Mouse (Mus musculus) granulocyte monocyte progenitor cell, adult 5-6 weeks (primary cell): ENCODE measurements around the gene Nebl. TPM values are rescaled to one million over a fixed set of nuclear protein-coding genes. Genes with fewer than 3 reads are reported as not detected.

ENCODE experiments used
- ATAC-seq: replicated peaks from 2 replicates; pipeline ENCODE4 v1.8.0; 2016; ENCODE audit warnings: mild to moderate bottlenecking, moderate TSS enrichment, inconsistent platforms; ENCODE audit not compliant: poor library complexity, severe bottlenecking
- total RNA-seq, 2 experiments: library from RNA; stranded (forward) in 1 of 2; stranded (reverse) in 1 of 2; fragments of 200-712, 200-1000 nt in 1 of 2; fragments of >200 nt in 1 of 2; fragmentation: Nextera tagmentation in 1 of 2; gene quantifications; 2 replicates each; pipeline ENCODE4 v1.2.3; 2014 to 2017

Nebl gene
- total RNA-seq, 2 experiments from 2014 or later, result 1.4 to 7.9 TPM

- ATAC-seq, result no peak
These were observed 88.5 kb downstream of the Nebl start for GRCm38 (mm10) chr2:17642770-17643169.

DNA sequence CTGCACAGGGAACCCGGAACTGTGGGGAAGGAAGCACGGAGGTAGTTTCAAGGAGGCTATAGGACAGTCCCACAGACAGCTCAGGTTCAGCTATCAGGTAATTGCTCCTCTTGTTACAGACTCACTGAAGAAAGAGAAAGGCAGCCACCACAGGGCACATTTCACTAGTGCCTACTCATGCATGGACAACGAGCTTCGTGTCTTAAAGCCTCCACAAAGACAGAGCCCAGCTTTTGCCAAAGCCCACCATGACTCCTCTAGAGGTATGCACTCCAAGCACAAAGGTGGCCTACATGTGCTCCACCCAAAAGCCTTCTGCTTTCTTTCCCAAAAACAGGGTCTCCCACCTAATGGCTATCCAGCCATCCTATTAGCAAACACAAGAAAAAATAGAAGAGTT, 90.4 kb downstream of the Nebl start:
- ATAC-seq, result no peak

GRCm38 (mm10) chr2:17638631-17639030, 92.6 kb downstream of the Nebl start:
- no peak for ATAC-seq

DNA sequence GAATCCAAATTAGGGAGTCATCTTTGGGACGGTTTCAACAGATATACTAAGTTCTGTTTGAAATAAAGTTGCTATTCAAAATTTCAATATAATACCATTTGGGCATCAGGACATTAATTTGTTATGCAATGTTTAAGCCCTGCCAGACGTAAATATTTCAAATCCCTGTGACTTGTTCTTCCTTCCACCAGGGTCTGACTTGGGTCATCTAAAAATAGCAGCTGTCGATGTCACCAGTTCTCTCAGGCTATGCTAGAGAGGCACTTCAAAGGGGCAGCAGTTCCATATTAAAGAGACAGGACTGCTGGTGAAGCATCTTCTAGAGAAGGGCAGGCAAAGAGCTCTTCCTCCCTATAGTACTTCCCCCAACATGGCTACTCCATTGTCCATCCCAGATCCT, 107.3 kb downstream of the Nebl start:
- no peak for ATAC-seq

GRCm38 (mm10) chr2:17610259-17610658, 121.0 kb downstream of the Nebl start:
- ATAC-seq, result peak; percentile 62

DNA sequence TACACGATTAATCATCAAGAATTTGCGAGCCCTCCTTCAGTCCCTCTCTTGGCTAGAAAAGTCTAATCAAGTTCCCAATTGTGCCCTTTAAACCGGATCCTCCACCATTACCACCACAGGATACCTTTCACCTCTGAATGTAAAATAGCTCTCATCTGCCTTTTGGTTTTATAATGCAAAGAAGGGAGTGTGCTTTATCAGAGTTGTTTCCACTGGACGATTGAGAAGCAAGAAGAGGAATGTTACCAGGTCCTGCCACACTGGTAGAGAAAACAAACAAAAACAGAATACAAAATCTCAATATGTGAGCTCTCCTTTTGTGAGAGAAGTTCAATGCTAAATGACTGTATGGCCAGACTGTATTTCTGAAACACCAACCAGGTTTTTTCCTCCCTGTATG, 127.7 kb downstream of the Nebl start:
- ATAC-seq, result no peak

DNA sequence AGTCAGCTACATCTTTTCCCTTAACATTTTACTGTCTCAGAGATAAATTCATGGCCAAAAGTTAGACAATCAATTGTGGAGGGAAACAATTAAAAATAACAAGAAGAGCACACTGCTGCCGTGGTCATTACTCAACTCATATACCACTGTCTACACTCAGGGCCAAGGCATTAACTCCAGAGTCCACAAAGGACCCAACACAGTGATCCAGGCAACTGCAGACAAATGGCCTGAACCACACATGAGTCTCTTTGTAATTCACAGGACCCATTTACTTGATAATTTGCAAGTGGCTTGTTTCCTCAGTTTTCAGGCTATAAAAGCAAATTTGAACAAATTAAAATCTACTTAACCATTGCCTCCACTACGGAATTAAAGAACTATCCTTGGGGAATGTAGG, 130.6 kb downstream of the Nebl start:
- no peak for ATAC-seq

DNA sequence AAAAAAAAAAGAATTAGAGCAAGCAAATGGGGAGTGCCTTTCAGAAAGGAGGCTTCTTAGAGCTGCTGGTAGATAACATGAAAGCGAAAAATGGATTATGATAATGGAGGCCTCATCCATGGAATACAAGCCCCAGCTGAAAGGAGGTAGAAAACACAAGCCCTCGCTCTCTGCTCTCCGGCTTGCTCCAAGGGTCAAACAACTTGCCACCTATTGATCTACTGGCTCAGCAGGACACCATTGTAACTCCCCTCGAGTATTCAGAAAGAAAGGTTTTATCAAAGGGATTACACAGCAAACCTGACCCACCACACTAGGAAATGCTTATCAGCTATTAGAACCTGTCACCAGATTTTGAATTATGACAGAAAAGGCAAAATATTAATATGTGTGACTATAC, 131.4 kb downstream of the Nebl start:
- no peak for ATAC-seq

DNA sequence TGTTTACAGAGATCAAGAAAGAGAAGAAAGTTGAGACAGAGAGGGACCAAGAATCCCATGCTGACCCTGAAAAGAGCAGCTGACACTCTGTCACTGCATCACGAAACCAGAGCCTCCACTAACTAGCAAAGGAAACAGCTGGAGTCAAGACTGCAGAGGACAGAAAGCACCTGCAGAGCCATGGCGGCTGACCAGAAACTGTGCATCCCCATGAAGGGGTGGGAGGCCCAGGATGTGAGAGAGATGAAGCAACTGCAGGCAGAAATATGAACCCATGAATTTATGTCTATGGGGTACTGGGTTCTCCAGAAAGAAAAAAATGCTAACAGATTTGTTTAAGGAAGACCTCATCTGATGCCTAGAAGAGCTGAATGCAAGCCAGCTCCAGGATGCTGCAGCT, 133.3 kb downstream of the Nebl start:
- no peak for ATAC-seq

DNA sequence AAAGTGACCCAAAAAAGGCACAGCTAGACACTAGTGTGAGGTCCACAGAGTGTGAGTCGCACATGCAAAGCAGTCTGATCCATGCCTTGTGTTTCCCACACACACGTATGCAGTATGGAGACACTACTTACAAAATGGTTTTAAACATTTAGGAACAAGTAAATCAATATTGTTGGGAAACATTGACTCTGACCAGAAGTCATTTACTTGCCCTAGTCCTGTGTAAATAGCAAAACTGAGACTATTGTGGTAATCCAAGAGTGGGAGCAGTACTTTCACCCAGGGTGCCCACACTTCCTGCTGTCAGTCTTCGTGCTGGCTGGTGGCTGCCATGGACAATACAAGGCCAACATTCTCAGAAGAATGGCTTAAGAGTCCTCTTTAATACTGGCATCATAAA, 141.6 kb downstream of the Nebl start:
- ATAC-seq, result no peak

- ATAC-seq, result no peak
These were observed 145.8 kb downstream of the Nebl start for GRCm38 (mm10) chr2:17585329-17585992.

GRCm38 (mm10) chr2:17575648-17576047, 155.6 kb downstream of the Nebl start:
- no peak for ATAC-seq

DNA sequence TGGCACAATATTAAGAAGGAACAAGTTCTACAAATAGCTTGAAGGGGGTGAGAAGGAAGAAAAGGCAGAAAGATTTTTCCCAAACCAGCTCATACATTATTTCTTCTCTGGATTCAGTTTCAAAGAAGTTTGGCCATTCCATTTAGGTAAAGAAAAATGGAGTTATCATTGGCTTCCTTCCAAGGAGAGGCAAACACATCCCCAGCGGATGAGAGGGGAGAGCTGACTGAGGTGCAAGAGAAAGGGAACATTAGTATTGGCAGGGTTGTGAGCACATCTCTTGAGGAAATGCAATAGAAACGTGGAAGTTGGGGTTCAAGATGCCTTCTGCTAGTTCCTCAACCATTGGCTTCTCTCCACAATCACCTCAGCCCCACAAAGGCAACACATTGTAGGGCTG, 159.5 kb downstream of the Nebl start:
- no peak for ATAC-seq

- ATAC-seq, result no peak
These were observed 172.1 kb downstream of the Nebl start for GRCm38 (mm10) chr2:17558889-17559742.

GRCm38 (mm10) chr2:17549895-17550558, 181.2 kb downstream of the Nebl start:
- no peak for ATAC-seq

GRCm38 (mm10) chr2:17546354-17546948, 184.8 kb downstream of the Nebl start:
- ATAC-seq, result no peak

GRCm38 (mm10) chr2:17539737-17540136, 191.5 kb downstream of the Nebl start:
- ATAC-seq, result no peak

- no peak for ATAC-seq
These were observed 192.8 kb downstream of the Nebl start for GRCm38 (mm10) chr2:17538493-17538892.

DNA sequence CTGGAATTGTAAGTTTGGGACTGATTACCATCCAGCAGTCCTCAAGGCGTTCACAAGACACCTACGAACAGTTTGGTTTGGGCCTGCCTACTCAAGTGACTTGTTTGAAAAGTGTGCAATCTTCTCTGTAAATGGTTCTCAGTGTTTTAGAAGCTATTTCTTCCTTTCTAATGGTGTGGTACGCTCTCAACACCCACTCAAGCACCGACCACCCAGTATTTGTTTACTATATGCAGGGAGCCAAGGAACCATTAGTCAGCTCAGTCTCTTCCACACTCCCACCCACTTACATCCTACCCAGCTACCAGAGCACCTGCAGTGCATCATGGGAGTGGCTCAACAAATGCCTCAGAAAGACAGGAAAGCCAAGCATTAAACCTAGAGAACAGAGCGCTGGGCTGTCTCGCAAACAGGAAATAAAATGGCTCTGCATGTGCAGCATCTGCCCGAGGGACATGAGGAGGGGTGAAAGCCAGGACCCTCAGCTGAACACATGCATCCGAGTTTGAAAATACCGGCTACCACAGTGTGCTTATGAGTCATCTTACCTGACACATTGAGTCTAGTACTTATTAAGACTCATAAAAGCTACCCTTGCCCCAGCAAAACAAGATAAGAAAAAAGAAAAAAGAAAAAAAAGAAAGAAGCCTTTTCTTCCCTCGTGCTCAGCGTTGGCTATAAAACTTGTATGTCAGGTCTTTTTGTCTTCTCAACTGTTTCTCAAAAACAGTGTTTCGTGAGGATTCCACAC, 199.7 kb downstream of the Nebl start:
- ATAC-seq, result no peak
